Mouse (Mus musculus) forebrain, embryonic 13.5 days (tissue): ENCODE measurements around the gene Socs2. TPM values are rescaled to one million over a fixed set of nuclear protein-coding genes. Genes with fewer than 3 reads are reported as not detected.

Source experiments
- ATAC-seq: fragments of 200-750 bp; cut with Nextera tagmentation; 2 replicates; pipeline ENCODE4 v1.8.0; 2017
- H3K27ac ChIP-seq: fragments of 300-500 bp; sonication (generic); 2 replicates; pipeline ENCODE4 v1.5.1; 2015; ENCODE audit warnings: inconsistent platforms, mild to moderate bottlenecking, moderate library complexity
- H3K27me3 ChIP-seq: fragments of 300-500 bp; sonication (generic); 2 replicates; pipeline ENCODE4 v1.6.1; 2015; ENCODE audit warnings: mild to moderate bottlenecking, inconsistent platforms
- H3K36me3 ChIP-seq: fragments of 300-500 bp; sonication (generic); 2 replicates; pipeline ENCODE4 v1.6.1; 2015; ENCODE audit warnings: mild to moderate bottlenecking, inconsistent platforms; ENCODE audit not compliant: poor library complexity, severe bottlenecking
- H3K4me1 ChIP-seq: fragments of 300-500 bp; sonication (generic); 2 replicates; pipeline ENCODE4 v1.6.1; 2015; ENCODE audit warnings: inconsistent platforms
- H3K4me2 ChIP-seq: fragments of 300-500 bp; sonication (generic); 2 replicates; pipeline ENCODE4 v1.6.1; 2015; ENCODE audit warnings: inconsistent platforms, mild to moderate bottlenecking, moderate library complexity
- H3K4me3 ChIP-seq: fragments of 300-500 bp; sonication (generic); 2 replicates; pipeline ENCODE4 v1.5.1; 2015; ENCODE audit warnings: mild to moderate bottlenecking, inconsistent platforms
- H3K9ac ChIP-seq: fragments of 300-500 bp; sonication (generic); 2 replicates; pipeline ENCODE4 v1.6.1; 2015; ENCODE audit warnings: mild to moderate bottlenecking, inconsistent platforms
- H3K9me3 ChIP-seq: fragments of 300-500 bp; sonication (generic); replicated peaks from 2 replicates; pipeline ENCODE4 v1.6.1; 2016; ENCODE audit warnings: inconsistent platforms
- WGBS: fragments of 180-500 bp; shearing (Covaris S2); methylation state at CpG from one replicate; pipeline ENCODE4 v1.1.7; 2015; 5-methylcytosine and 5-hydroxymethylcytosine counted together
- polyA plus RNA-seq: library from polyadenylated mRNA; unstranded; fragments of >200 nt; fragmentation: Nextera tagmentation; extraction: Ambion mirVana; gene quantifications from 2 replicates; pipeline ENCODE4 v1.2.1, GENCODE M21; 2015

The Socs2 gene
- polyA plus RNA-seq = 91.6 and 97.8 TPM in 2 replicates

- Histone ChIP-seq H3K27me3 (peaks cover 2% of the 10 kb centered on the region; the same call in 1 of the 2 replicates), H3K4me3 (peak within 1 kb of the TSS; percentile 82), H3K4me2 (peak within 1 kb of the TSS; percentile 95), H3K36me3 (no peaks in the 10 kb centered on the region), H3K27ac (peak within 1 kb of the TSS; percentile 93), H3K9me3 (no peaks in the 10 kb centered on the region), H3K9ac (peak within 1 kb of the TSS; percentile 91), H3K4me1 (peaks cover 22% of the 10 kb centered on the region)
- WGBS = under 1% methylated on average over 63 of the region's 66 CpGs
- peak; percentile 86 for ATAC-seq
These were observed at the start of gene Socs2 for GRCm38 (mm10) chr10:95416685-95417495. Socs2 (minus strand) TSS chr10:95417180.

GRCm38 (mm10) chr10:95465485-95465896, 48.5 kb upstream of the Socs2 start:
- WGBS = 78% methylated on average over 4 of the region's 4 CpGs
- ATAC-seq = no peak

DNA sequence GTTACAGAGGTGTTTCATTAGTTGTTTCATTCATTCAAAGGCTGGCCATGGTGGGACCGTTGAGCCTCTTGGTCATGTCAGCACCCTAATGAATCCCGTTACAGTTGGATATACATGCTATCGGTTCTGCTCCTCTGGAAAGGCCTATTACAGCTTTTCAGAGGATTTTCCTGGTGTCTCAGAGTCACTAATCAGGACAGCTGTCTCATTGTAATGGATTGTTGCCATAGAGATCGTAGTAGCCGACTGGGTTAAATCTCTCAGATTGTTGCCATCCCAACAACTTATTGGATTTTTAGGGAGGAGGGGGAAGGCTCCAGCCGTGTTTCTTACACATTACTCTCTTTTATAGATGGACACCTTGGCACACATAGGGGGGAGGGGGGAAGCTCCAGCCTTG, 47.5 kb upstream of the Socs2 start:
- Histone ChIP-seq H3K4me3 (no peak overlapping the region), H3K27me3 (no peaks in the 10 kb centered on the region), H3K4me1 (no peaks in the 10 kb centered on the region), H3K36me3 (no peaks in the 10 kb centered on the region), H3K9me3 (no peaks in the 10 kb centered on the region), H3K9ac (no peak overlapping the region), H3K27ac (no peak overlapping the region), H3K4me2 (no peak overlapping the region)
- WGBS = 44% methylated on average over 6 of the region's 6 CpGs
- ATAC-seq = no peak

More at GRCm38 (mm10) chr10:95465485-95465896, 48.5 kb upstream of the Socs2 start:
- no peaks in the 10 kb centered on the region for H3K36me3 ChIP-seq
- H3K27me3 ChIP-seq = no peaks in the 10 kb centered on the region
- H3K9me3 ChIP-seq = no peaks in the 10 kb centered on the region
- no peak overlapping the region for H3K4me3 ChIP-seq
- H3K4me2 ChIP-seq = no peak overlapping the region
- no peak overlapping the region for H3K9ac ChIP-seq
- no peaks in the 10 kb centered on the region for H3K4me1 ChIP-seq
- no peak overlapping the region for H3K27ac ChIP-seq

DNA sequence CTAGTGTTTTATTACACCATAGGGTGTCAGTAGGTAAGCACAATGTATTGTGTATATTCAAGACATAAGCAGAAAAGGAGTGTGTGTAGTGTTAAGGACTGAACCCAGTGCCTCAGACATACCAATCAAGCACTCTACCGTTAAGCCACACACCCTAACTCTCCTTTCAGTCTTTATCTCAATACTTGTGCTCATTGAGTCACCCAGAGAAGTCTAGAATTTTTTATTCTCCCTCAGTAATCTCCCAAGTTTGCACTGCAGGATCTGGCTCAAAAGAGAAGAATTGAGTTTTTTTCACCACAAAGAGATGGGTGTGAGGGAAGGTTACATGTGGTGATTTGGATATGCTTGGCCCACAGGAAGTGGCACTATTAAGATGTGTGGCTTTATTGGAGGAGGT, 45.3 kb upstream of the Socs2 start:
- Histone ChIP-seq H3K4me1 (no peaks in the 10 kb centered on the region), H3K9ac (no peak overlapping the region), H3K27me3 (no peaks in the 10 kb centered on the region), H3K9me3 (no peaks in the 10 kb centered on the region), H3K36me3 (no peaks in the 10 kb centered on the region), H3K4me3 (no peak overlapping the region), H3K27ac (no peak overlapping the region), H3K4me2 (no peak overlapping the region)
- no peak for ATAC-seq
- 71% methylated on average over 1 of the region's 1 CpGs for WGBS

- H3K36me3 ChIP-seq = no peaks in the 10 kb centered on the region
- no peaks in the 10 kb centered on the region for H3K4me1 ChIP-seq
- 59% methylated on average over 4 of the region's 4 CpGs for WGBS
- no peak for ATAC-seq
- no peaks in the 10 kb centered on the region for H3K9me3 ChIP-seq
- no peak overlapping the region for H3K4me2 ChIP-seq
- H3K27ac ChIP-seq = no peak overlapping the region
- no peaks in the 10 kb centered on the region for H3K27me3 ChIP-seq
- no peak overlapping the region for H3K4me3 ChIP-seq
- no peak overlapping the region for H3K9ac ChIP-seq
These were observed 44.1 kb upstream of the Socs2 start for GRCm38 (mm10) chr10:95461053-95461553.

- Histone ChIP-seq H3K36me3 (no peaks in the 10 kb centered on the region), H3K4me1 (no peaks in the 10 kb centered on the region), H3K9me3 (no peaks in the 10 kb centered on the region), H3K4me2 (no peak overlapping the region), H3K27me3 (no peaks in the 10 kb centered on the region), H3K4me3 (no peak overlapping the region), H3K27ac (no peak overlapping the region), H3K9ac (no peak overlapping the region)
- ATAC-seq = no peak
- WGBS = 84% methylated on average over 9 of the region's 9 CpGs
These were observed 41.2 kb upstream of the Socs2 start for GRCm38 (mm10) chr10:95458050-95458806.

GRCm38 (mm10) chr10:95457367-95458049, 40.5 kb upstream of the Socs2 start:
- no peak overlapping the region for H3K27ac ChIP-seq
- ATAC-seq = no peak

GRCm38 (mm10) chr10:95456103-95456502, 39.1 kb upstream of the Socs2 start:
- Histone ChIP-seq H3K27me3 (no peaks in the 10 kb centered on the region), H3K9ac (no peak overlapping the region), H3K4me1 (no peaks in the 10 kb centered on the region), H3K4me2 (no peak overlapping the region), H3K9me3 (no peaks in the 10 kb centered on the region), H3K27ac (no peak overlapping the region), H3K4me3 (no peak overlapping the region), H3K36me3 (no peaks in the 10 kb centered on the region)
- 70% methylated on average over 2 of the region's 2 CpGs for WGBS
- ATAC-seq = no peak

More at GRCm38 (mm10) chr10:95457367-95458049, 40.5 kb upstream of the Socs2 start:
- 90% methylated on average over 8 of the region's 8 CpGs for WGBS
- no peaks in the 10 kb centered on the region for H3K9me3 ChIP-seq
- H3K9ac ChIP-seq = no peak overlapping the region
- no peak overlapping the region for H3K4me3 ChIP-seq
- no peaks in the 10 kb centered on the region for H3K36me3 ChIP-seq
- no peaks in the 10 kb centered on the region for H3K27me3 ChIP-seq
- no peaks in the 10 kb centered on the region for H3K4me1 ChIP-seq
- no peak overlapping the region for H3K4me2 ChIP-seq

GRCm38 (mm10) chr10:95453282-95453681, 36.3 kb upstream of the Socs2 start:
- H3K4me2 ChIP-seq = no peak overlapping the region
- WGBS = 85% methylated on average over 5 of the region's 5 CpGs
- H3K4me3 ChIP-seq = no peak overlapping the region
- H3K27me3 ChIP-seq = no peaks in the 10 kb centered on the region
- no peaks in the 10 kb centered on the region for H3K9me3 ChIP-seq
- no peaks in the 10 kb centered on the region for H3K4me1 ChIP-seq
- ATAC-seq = no peak
- H3K27ac ChIP-seq = no peak overlapping the region
- H3K9ac ChIP-seq = no peak overlapping the region
- no peaks in the 10 kb centered on the region for H3K36me3 ChIP-seq

DNA sequence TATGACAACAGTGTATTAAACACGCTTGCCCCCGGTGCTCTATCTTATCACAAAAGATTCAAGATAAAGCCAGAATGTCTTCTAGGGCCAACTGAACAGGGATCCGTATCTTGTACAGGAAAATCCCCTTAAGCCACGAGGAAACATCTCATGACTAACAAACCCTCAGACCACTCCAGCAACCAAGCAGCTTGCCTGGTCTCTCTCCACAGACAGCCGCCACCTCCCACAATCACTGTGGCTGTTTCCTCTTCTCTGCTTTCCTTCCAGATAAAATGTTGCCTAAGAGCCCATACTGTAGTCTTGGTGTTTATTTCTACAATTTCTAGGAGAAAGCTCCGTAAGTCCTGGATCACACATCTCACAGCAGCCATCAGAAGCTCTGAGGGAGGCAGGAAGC, 32.1 kb upstream of the Socs2 start:
- Histone ChIP-seq H3K4me2 (no peak overlapping the region), H3K27ac (no peak overlapping the region), H3K9ac (no peak overlapping the region), H3K9me3 (no peaks in the 10 kb centered on the region), H3K36me3 (no peaks in the 10 kb centered on the region), H3K27me3 (no peaks in the 10 kb centered on the region), H3K4me1 (no peaks in the 10 kb centered on the region), H3K4me3 (no peak overlapping the region)
- WGBS = 94% methylated on average over 6 of the region's 6 CpGs
- ATAC-seq = no peak

- H3K9ac ChIP-seq = no peak overlapping the region
- no peak overlapping the region for H3K27ac ChIP-seq
- H3K4me3 ChIP-seq = no peak overlapping the region
- ATAC-seq = no peak
- H3K4me1 ChIP-seq = no peaks in the 10 kb centered on the region
- H3K9me3 ChIP-seq = no peaks in the 10 kb centered on the region
- no peaks in the 10 kb centered on the region for H3K27me3 ChIP-seq
- H3K4me2 ChIP-seq = no peak overlapping the region
- WGBS = 98% methylated on average over 16 of the region's 16 CpGs
- H3K36me3 ChIP-seq = no peaks in the 10 kb centered on the region
These were observed 31.0 kb upstream of the Socs2 start for GRCm38 (mm10) chr10:95447954-95448353.
